Mouse (Mus musculus) myocyte (in vitro differentiated cells): Measurements from ENCODE around the gene Abcb8. TPM values are rescaled to one million over a fixed set of nuclear protein-coding genes. Genes with fewer than 3 reads are reported as not detected.
"Not testable (repeated sequence)": the region's sequence is repeated elsewhere in the genome, so short reads cannot be mapped to it uniquely, and the experiment has no call there.

Source experiments
- H3K27me3 ChIP-seq: one replicate; pipeline ENCODE4 v1.6.1; 2011; ENCODE audit not compliant: control insufficient read depth, insufficient read depth, insufficient read length
- H3K36me3 ChIP-seq: one replicate; pipeline ENCODE4 v1.6.1; 2011; ENCODE audit not compliant: control insufficient read depth, insufficient read depth
- H3K4me2 ChIP-seq: one replicate; pipeline ENCODE4 v1.6.1; 2011; ENCODE audit warnings: low read depth, control low read depth
- H3K4me3 ChIP-seq: one replicate; pipeline ENCODE4 v1.5.1; 2011; ENCODE audit warnings: mild to moderate bottlenecking, control low read depth, moderate library complexity
- H3K79me2 ChIP-seq: one replicate; pipeline ENCODE4 v1.6.1; 2011; ENCODE audit not compliant: control insufficient read depth, insufficient read depth
- H3ac ChIP-seq: one replicate; pipeline ENCODE4 v1.6.1; 2011; ENCODE audit not compliant: control insufficient read depth, insufficient read length
- CEBPB ChIP-seq: IDR thresholded peaks from 2 replicates; pipeline ENCODE4 v1.6.1; 2011; ENCODE audit warnings: mild to moderate bottlenecking, moderate library complexity; ENCODE audit not compliant: poor library complexity, insufficient read depth, severe bottlenecking
- E2F4 ChIP-seq: IDR thresholded peaks from one replicate; pipeline ENCODE4 v1.6.1; 2011; ENCODE audit warnings: mild to moderate bottlenecking, control low read depth, moderate library complexity; ENCODE audit not compliant: insufficient read depth
- MAX ChIP-seq: IDR thresholded peaks from one replicate; pipeline ENCODE4 v1.6.1; 2011; ENCODE audit warnings: low read depth, mild to moderate bottlenecking, control low read depth
- MYOD1 ChIP-seq, 3 experiments: IDR thresholded peaks; one replicate each; pipeline ENCODE4 v1.6.1; 2011; ENCODE audit warnings: control low read depth in 2 of 3, low read depth in 2 of 3, mild to moderate bottlenecking in 2 of 3, moderate library complexity in 1 of 3; ENCODE audit not compliant: insufficient read length in 2 of 3, control insufficient read depth in 1 of 3
- MYOG ChIP-seq, 3 experiments: IDR thresholded peaks; one replicate each; pipeline ENCODE4 v1.6.1; 2011; ENCODE audit warnings: control low read depth in 2 of 3, low read depth in 2 of 3, mild to moderate bottlenecking in 2 of 3; ENCODE audit not compliant: insufficient read length in 2 of 3, control insufficient read depth in 1 of 3, insufficient read depth in 1 of 3
- POLR2A ChIP-seq: IDR thresholded peaks from one replicate; pipeline ENCODE4 v1.6.1; 2011; ENCODE audit warnings: low read depth, mild to moderate bottlenecking, control low read depth, moderate library complexity; ENCODE audit not compliant: insufficient read length
- POLR2AphosphoS2 ChIP-seq: IDR thresholded peaks from one replicate; pipeline ENCODE4 v1.6.1; 2011; ENCODE audit warnings: low read depth, control low read depth; ENCODE audit not compliant: insufficient read length
- REST ChIP-seq: IDR thresholded peaks from one replicate; pipeline ENCODE4 v1.6.1; 2011; ENCODE audit warnings: mild to moderate bottlenecking, control low read depth, moderate library complexity; ENCODE audit not compliant: insufficient read depth, insufficient read length
- SRF ChIP-seq: IDR thresholded peaks from one replicate; pipeline ENCODE4 v1.6.1; 2011; ENCODE audit warnings: low read depth; ENCODE audit not compliant: control insufficient read depth, insufficient read length
- TCF12 ChIP-seq: IDR thresholded peaks from one replicate; pipeline ENCODE4 v1.6.1; 2011; ENCODE audit warnings: mild to moderate bottlenecking, control low read depth; ENCODE audit not compliant: poor library complexity, insufficient read depth, severe bottlenecking
- TCF3 ChIP-seq: IDR thresholded peaks from one replicate; pipeline ENCODE4 v1.6.1; 2011; ENCODE audit warnings: low read depth, control low read depth; ENCODE audit not compliant: insufficient read length
- USF1 ChIP-seq: IDR thresholded peaks from one replicate; pipeline ENCODE4 v1.6.1; 2011; ENCODE audit warnings: low read depth, mild to moderate bottlenecking, control low read depth, moderate library complexity
- polyA plus RNA-seq: library from polyadenylated mRNA; unstranded; fragments of >200 nt; fragmentation: generic; extraction: Trizol; gene quantifications from one replicate; pipeline ENCODE4 v1.2.1, GENCODE M21; 2012; ENCODE audit warnings: missing spikeins

Gene Abcb8
- polyA plus RNA-seq, 1 experiment = 37.7 TPM

- H3K27me3 ChIP-seq = no peaks in the 10 kb centered on the region
- H3K36me3 ChIP-seq = no peaks in the 10 kb centered on the region
- H3K4me3 ChIP-seq = no peak within 1 kb of the TSS
- H3K4me2 ChIP-seq = peak within 1 kb of the TSS; percentile 51
- H3ac ChIP-seq = no peak within 1 kb of the TSS
- TF ChIP-seq MYOD1 (IDR thresholded peaks at IDR 0.05; ENCODE audit: control insufficient read depth in 1 of 3, insufficient read length in 2 of 3, low read depth in 2 of 3) = peak in 1 of 3 experiments; percentile 66
- TF ChIP-seq POLR2A = no peak
- no peak for TF ChIP-seq SRF
- no peak for TF ChIP-seq MAX
- no peak for TF ChIP-seq TCF3
- H3K79me2 ChIP-seq = no peaks in the 10 kb centered on the region
Observed at GRCm38 (mm10) chr5:24391864-24392263, 1.6 kb upstream of the Abcb8 start, which contains the start of gene Atg9b. TSS of gene Atg9b (minus strand) at chr5:24392143.

- H3ac ChIP-seq = no peak overlapping the region
- no peaks in the 10 kb centered on the region for H3K79me2 ChIP-seq
- TF ChIP-seq POLR2AphosphoS2 = no peak
- TF ChIP-seq CEBPB = peak; percentile 70; the same call in 1 of the 2 replicates
- TF ChIP-seq SRF = no peak
- no peak for TF ChIP-seq POLR2A
- TF ChIP-seq REST = no peak
- TF ChIP-seq MYOD1 (IDR thresholded peaks at IDR 0.05; ENCODE audit: control insufficient read depth in 1 of 3, insufficient read length in 2 of 3, low read depth in 2 of 3) = peak; percentile 13 to 86 (median 67)
- no peak for TF ChIP-seq E2F4
- TF ChIP-seq TCF12 = no peak
- TF ChIP-seq MAX = no peak
- TF ChIP-seq TCF3 = peak; percentile 9
- TF ChIP-seq USF1 = no peak
- TF ChIP-seq MYOG (IDR thresholded peaks at IDR 0.05; ENCODE audit: control insufficient read depth in 1 of 3, insufficient read depth in 1 of 3, insufficient read length in 2 of 3, low read depth in 2 of 3) = peak in 2 of 3 experiments; percentile 16 to 79
- no peaks in the 10 kb centered on the region for H3K36me3 ChIP-seq
- H3K4me2 ChIP-seq = peak overlapping the region; percentile 51
- H3K4me3 ChIP-seq = no peak overlapping the region
- no peaks in the 10 kb centered on the region for H3K27me3 ChIP-seq
Observed at GRCm38 (mm10) chr5:24392724-24393123, 739 bp upstream of the Abcb8 start.

GRCm38 (mm10) chr5:24394165-24394894 is 867 bp downstream of the Abcb8 start:
- peak overlapping the region; percentile 28 for H3K4me3 ChIP-seq
- H3K79me2 ChIP-seq = no peaks in the 10 kb centered on the region
- TF ChIP-seq SRF (peak; percentile 36), TCF3 (no peak), TCF12 (no peak), E2F4 (no peak), MYOG (IDR thresholded peaks at IDR 0.05; ENCODE audit: control insufficient read depth in 1 of 3, insufficient read depth in 1 of 3, insufficient read length in 2 of 3, low read depth in 2 of 3) (peak in 1 of 3 experiments; percentile 38), POLR2A (peak; percentile 41), MYOD1 (IDR thresholded peaks at IDR 0.05; ENCODE audit: control insufficient read depth in 1 of 3, insufficient read length in 2 of 3, low read depth in 2 of 3) (peak in 1 of 3 experiments; percentile 51), USF1 (peak; percentile 21), POLR2AphosphoS2 (peak; percentile 20)
- no peak overlapping the region for H3ac ChIP-seq
- H3K36me3 ChIP-seq = no peaks in the 10 kb centered on the region
- peak overlapping the region; percentile 81 for H3K4me2 ChIP-seq
- no peaks in the 10 kb centered on the region for H3K27me3 ChIP-seq

DNA sequence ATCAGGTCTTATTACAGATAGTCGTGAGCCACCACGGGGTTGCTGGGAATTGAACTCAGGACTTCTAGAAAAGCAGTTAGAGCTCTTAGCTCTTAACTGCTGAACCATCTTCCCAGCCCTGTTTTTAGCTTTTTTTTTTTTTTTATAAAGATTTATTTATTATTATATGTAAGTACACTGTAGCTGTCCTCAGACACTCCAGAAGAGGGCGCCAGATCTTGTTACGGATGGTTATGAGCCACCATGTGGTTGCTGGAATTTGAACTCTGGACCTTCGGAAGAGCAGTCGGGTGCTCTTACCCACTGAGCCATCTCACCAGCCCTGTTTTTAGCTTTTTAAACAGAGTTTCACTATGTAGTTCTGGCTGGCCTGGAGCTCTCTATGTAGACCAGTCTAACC is 2.8 kb downstream of the Abcb8 start:
- not testable (repeated sequence) for H3K4me2 ChIP-seq

DNA sequence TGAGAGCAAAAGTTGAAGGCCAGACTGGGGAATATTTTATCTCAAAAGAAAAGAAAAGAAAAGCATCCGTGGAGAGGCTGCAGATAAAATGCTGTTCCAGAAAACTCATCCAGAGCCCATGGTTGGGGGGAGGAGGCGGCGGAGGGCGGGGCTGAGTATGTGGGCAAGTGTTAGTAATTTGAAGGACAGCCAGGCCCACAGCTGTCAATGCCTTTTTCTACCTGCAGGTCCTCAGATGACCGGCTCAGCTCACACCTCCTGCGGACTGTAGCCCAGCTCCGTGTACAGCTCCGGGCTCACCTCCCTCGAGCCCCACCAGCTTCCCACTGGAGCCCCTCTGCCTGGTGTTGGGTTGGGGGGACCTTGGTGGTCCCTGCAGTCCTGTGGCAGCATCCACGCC is 6.2 kb downstream of the Abcb8 start:
- Histone ChIP-seq H3K4me3 (no peak overlapping the region), H3K4me2 (no peak overlapping the region), H3K36me3 (no peaks in the 10 kb centered on the region), H3K79me2 (no peaks in the 10 kb centered on the region), H3K27me3 (no peaks in the 10 kb centered on the region), H3ac (no peak overlapping the region)
- TF ChIP-seq MYOG (IDR thresholded peaks at IDR 0.05; ENCODE audit: control insufficient read depth in 1 of 3, insufficient read depth in 1 of 3, insufficient read length in 2 of 3, low read depth in 2 of 3) (peak in 1 of 3 experiments; percentile 20), REST (no peak), MYOD1 (IDR thresholded peaks at IDR 0.05; ENCODE audit: control insufficient read depth in 1 of 3, insufficient read length in 2 of 3, low read depth in 2 of 3) (peak in 1 of 3 experiments; percentile 72)

More for the DNA sequence above, 2.8 kb downstream of the Abcb8 start:
- H3K27me3 ChIP-seq, H3K79me2 ChIP-seq, H3K4me3 ChIP-seq, H3K36me3 ChIP-seq, H3ac ChIP-seq: not testable (repeated sequence)
